Mouse (Mus musculus) layer of hippocampus, adult 6 months (tissue): ENCODE results near the gene Olfr462. TPM values are rescaled to one million over a fixed set of nuclear protein-coding genes. Genes with fewer than 3 reads are reported as not detected.

Source experiments
- long read RNA-seq, 2 experiments: library from polyadenylated mRNA; unstranded; transcript quantifications; one replicate each; pipeline ENCODE4 v2.0.0; 2019 to 2020
- polyA plus RNA-seq: library from polyadenylated mRNA; unstranded; fragments of <200 nt; fragmentation: Nextera tagmentation; gene quantifications from 2 replicates; pipeline ENCODE4 v1.2.3, GENCODE M21; 2021

The Olfr462 gene
- not detected in 2 replicates for polyA plus RNA-seq
- long read RNA-seq, experiment 1, result 0 reads
- long read RNA-seq, experiment 2, result 0 reads

GRCm38 (mm10) chr11:87892168-87892567, at the start of gene Olfr462:
TSS of gene Olfr462 (minus strand) at chr11:87892268.

DNA sequence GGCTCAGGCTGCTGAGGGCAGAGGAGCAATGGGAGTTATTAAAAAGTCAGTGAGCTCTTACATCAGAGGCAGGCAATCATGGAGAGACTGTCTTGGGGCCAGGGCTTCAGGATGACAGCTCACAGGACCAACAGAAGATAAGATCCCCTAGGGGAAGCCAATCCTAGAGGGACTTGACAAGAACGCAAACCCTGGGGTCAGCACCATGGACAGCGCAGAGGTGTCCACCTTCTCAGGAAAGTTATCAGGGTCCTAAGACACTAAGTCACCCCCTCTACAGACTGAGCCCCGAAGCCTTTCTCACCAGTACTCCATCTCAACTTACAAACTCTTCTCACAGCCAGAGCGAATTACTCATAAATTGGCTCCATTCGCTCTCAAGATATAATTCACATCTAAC, 28.9 kb upstream of the Olfr462 start, which contains the start of gene Olfr464:
Gene Olfr464, minus strand, starts transcription at position 2 of the 400 bp plus-strand sequence.

GRCm38 (mm10) chr11:87897287-87897686, 5.2 kb upstream of the Olfr462 start, which contains the start of gene Olfr463:
TSS of gene Olfr463 (minus strand) at chr11:87897387.

GRCm38 (mm10) chr11:87875436-87875835, 16.6 kb downstream of the Olfr462 start, which contains the start of gene Epx:
TSS of gene Epx (minus strand) at chr11:87875536.

DNA sequence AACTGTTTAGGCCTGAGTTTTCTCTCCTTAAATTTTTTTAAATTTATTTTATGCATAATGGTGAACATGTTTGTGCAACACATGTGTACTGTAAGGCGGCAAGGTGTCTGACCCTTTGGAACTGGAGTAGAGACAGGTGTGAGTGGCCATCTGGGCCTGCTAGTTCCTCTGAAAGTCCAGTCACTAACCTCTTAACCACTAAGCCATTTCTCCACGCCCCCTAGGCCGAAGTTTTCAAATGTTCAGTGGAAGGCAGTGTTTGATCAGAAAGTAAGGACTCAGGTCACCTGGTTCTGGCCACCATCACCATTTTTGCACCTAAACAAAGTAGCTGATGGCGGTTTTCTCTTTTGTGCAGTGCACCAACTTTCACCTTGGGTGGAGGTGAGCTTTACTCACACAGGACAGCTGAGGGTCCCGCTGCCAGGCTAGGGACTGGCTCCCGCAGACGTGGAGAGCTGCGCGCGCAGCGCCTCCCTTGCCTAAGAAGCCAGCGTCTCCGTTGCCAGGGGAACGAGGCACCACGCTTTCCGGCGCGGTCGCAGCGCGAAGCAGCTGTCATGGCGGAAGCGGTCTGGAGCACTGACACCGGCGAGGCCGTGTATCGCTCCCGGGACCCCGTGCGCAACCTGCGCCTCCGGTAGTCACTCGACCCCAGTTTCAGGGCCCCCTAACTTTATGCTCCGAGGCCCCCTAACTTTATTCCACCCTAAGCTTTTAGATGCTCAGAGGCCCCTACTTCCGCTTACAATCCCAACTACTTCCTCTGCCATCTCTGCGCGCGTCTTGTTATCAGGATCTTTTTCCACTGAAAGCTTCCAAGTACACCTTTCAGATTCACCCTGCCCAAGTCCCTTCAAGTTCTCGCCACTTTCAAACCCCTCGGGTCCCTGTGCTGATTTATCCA, 39.1 kb downstream of the Olfr462 start, which contains the start of gene Mks1:
Gene Mks1, plus strand, starts transcription at position 526 of the 907 bp plus-strand sequence.

Other genes starting within 250 kb of the Olfr462 start
- gene Rnf43, start 229.5 kb downstream of the Olfr462 start, polyA plus RNA-seq, result 0.70 and 1.2 TPM in 2 replicates
- gene Supt4a, start 154.7 kb downstream of the Olfr462 start, polyA plus RNA-seq, result 231 and 250 TPM in 2 replicates
- gene Tspoap1, start 131.7 kb downstream of the Olfr462 start, polyA plus RNA-seq, result 5.9 and 6.1 TPM in 2 replicates
- 0.18 and 0.24 TPM in 2 replicates for gene Mpo, start 98.7 kb downstream of the Olfr462 start, polyA plus RNA-seq
- gene Lpo, start 64.0 kb downstream of the Olfr462 start, polyA plus RNA-seq, result 0.59 and 0.65 TPM in 2 replicates
- 2.6 and 2.7 TPM in 2 replicates for gene Mks1, start 39.1 kb downstream of the Olfr462 start, polyA plus RNA-seq
- 0.21 and 0.39 TPM in 2 replicates for gene Epx, start 16.7 kb downstream of the Olfr462 start, polyA plus RNA-seq
- not detected in 2 replicates for gene Olfr463, start 5.1 kb upstream of the Olfr462 start, polyA plus RNA-seq
- gene Olfr464, start 28.7 kb upstream of the Olfr462 start, polyA plus RNA-seq, result 0.14 TPM in 1 of 2 replicates, not detected in the other
- 20.3 and 22.7 TPM in 2 replicates for gene Dynll2, start 95.3 kb upstream of the Olfr462 start, polyA plus RNA-seq
- 11.2 and 13.7 TPM in 2 replicates for gene Srsf1, start 155.1 kb upstream of the Olfr462 start, polyA plus RNA-seq
- 10.3 and 11.3 TPM in 2 replicates for gene Vezf1, start 176.0 kb upstream of the Olfr462 start, polyA plus RNA-seq
- gene Cuedc1, start 205.8 kb upstream of the Olfr462 start, polyA plus RNA-seq, result 4.2 TPM in 2 replicates